Mouse (Mus musculus): ENCODE results near the gene Cog7. TPM values are rescaled to one million over a fixed set of nuclear protein-coding genes. Genes with fewer than 3 reads are reported as not detected.

The Cog7 gene
- polyA plus RNA-seq, 1 experiment from 2014 or later = 17.3 TPM

- H3K4me3 ChIP-seq = no peak overlapping the region
- H3K36me3 ChIP-seq = peaks cover 96% of the 10 kb centered on the region
- peaks cover 7% of the 10 kb centered on the region; the same call in 1 of the 2 replicates for H3K9me3 ChIP-seq
- H3K27ac ChIP-seq (replicated peaks) = no peak overlapping the region
- WGBS = 78% methylated on average over 5 of the region's 5 CpGs
- no peak overlapping the region for H3K4me2 ChIP-seq
- H3K27me3 ChIP-seq (replicated peaks) = no peaks in the 10 kb centered on the region
- no peak for ATAC-seq (ENCODE audit: extremely low read depth, insufficient number of reproducible peaks, low FRiP score, low TSS enrichment)
- H3K4me1 ChIP-seq = no peaks in the 10 kb centered on the region
- H3K9ac ChIP-seq = no peak overlapping the region
Measured at GRCm38 (mm10) chr7:121995961-121996360, 14.4 kb upstream of the Cog7 start.

GRCm38 (mm10) chr7:121975031-121975430, 6.5 kb downstream of the Cog7 start:
- ATAC-seq (ENCODE audit: extremely low read depth, insufficient number of reproducible peaks, low FRiP score, low TSS enrichment) = no peak
- Histone ChIP-seq H3K4me3 (no peak overlapping the region), H3K9me3 (no peaks in the 10 kb centered on the region), H3K27ac (replicated peaks) (no peak overlapping the region), H3K9ac (no peak overlapping the region), H3K27me3 (replicated peaks) (no peaks in the 10 kb centered on the region), H3K36me3 (peaks cover 38% of the 10 kb centered on the region), H3K4me1 (no peaks in the 10 kb centered on the region), H3K4me2 (no peak overlapping the region)
- 51% methylated on average over 4 of the region's 4 CpGs for WGBS

- Histone ChIP-seq H3K4me2 (no peak overlapping the region), H3K9ac (no peak overlapping the region), H3K9me3 (no peaks in the 10 kb centered on the region), H3K4me1 (no peaks in the 10 kb centered on the region), H3K27me3 (replicated peaks) (no peaks in the 10 kb centered on the region), H3K27ac (replicated peaks) (no peak overlapping the region), H3K4me3 (no peak overlapping the region), H3K36me3 (peaks cover 33% of the 10 kb centered on the region)
- WGBS = 88% methylated on average over 3 of the region's 3 CpGs
- no peak for ATAC-seq (ENCODE audit: extremely low read depth, insufficient number of reproducible peaks, low FRiP score, low TSS enrichment)
Measured at GRCm38 (mm10) chr7:121971698-121972097, 9.8 kb downstream of the Cog7 start.

GRCm38 (mm10) chr7:121970250-121970649, 11.3 kb downstream of the Cog7 start:
- H3K4me1 ChIP-seq = no peaks in the 10 kb centered on the region
- no peak overlapping the region for H3K4me3 ChIP-seq
- no peak overlapping the region for H3K27ac ChIP-seq (replicated peaks)
- 68% methylated on average over 9 of the region's 9 CpGs for WGBS
- ATAC-seq (ENCODE audit: extremely low read depth, insufficient number of reproducible peaks, low FRiP score, low TSS enrichment) = no peak
- H3K36me3 ChIP-seq = peaks cover 34% of the 10 kb centered on the region
- H3K9me3 ChIP-seq = no peaks in the 10 kb centered on the region
- no peaks in the 10 kb centered on the region for H3K27me3 ChIP-seq (replicated peaks)
- H3K9ac ChIP-seq = no peak overlapping the region
- no peak overlapping the region for H3K4me2 ChIP-seq

- WGBS = 71% methylated on average over 9 of the region's 9 CpGs
Measured at GRCm38 (mm10) chr7:121968816-121969215, 12.7 kb downstream of the Cog7 start.

GRCm38 (mm10) chr7:121968242-121968641, 13.3 kb downstream of the Cog7 start:
- Histone ChIP-seq H3K4me2 (no peak overlapping the region), H3K9ac (no peak overlapping the region), H3K27me3 (replicated peaks) (no peaks in the 10 kb centered on the region), H3K27ac (replicated peaks) (no peak overlapping the region), H3K4me1 (peaks cover 3% of the 10 kb centered on the region; the same call in 1 of the 2 replicates), H3K36me3 (peaks cover 39% of the 10 kb centered on the region), H3K4me3 (no peak overlapping the region), H3K9me3 (no peaks in the 10 kb centered on the region)
- no peak for ATAC-seq (ENCODE audit: extremely low read depth, insufficient number of reproducible peaks, low FRiP score, low TSS enrichment)
- WGBS = 21% methylated on average over 8 of the region's 8 CpGs

More at GRCm38 (mm10) chr7:121968816-121969215, 12.7 kb downstream of the Cog7 start:
- H3K4me1 ChIP-seq = no peaks in the 10 kb centered on the region
- no peak overlapping the region for H3K27ac ChIP-seq (replicated peaks)
- no peak overlapping the region for H3K4me2 ChIP-seq
- peaks cover 40% of the 10 kb centered on the region for H3K36me3 ChIP-seq
- no peak overlapping the region for H3K9ac ChIP-seq
- H3K9me3 ChIP-seq = no peaks in the 10 kb centered on the region
- no peak overlapping the region for H3K4me3 ChIP-seq
- no peak for ATAC-seq (ENCODE audit: extremely low read depth, insufficient number of reproducible peaks, low FRiP score, low TSS enrichment)
- H3K27me3 ChIP-seq (replicated peaks) = no peaks in the 10 kb centered on the region

- 82% methylated on average over 7 of the region's 7 CpGs for WGBS
- Histone ChIP-seq H3K4me3 (no peak overlapping the region), H3K9ac (no peak overlapping the region), H3K36me3 (peaks cover 49% of the 10 kb centered on the region), H3K27ac (replicated peaks) (no peak overlapping the region), H3K4me2 (no peak overlapping the region), H3K4me1 (peaks cover 3% of the 10 kb centered on the region; the same call in 1 of the 2 replicates), H3K9me3 (no peaks in the 10 kb centered on the region), H3K27me3 (replicated peaks) (no peaks in the 10 kb centered on the region)
- ATAC-seq (ENCODE audit: extremely low read depth, insufficient number of reproducible peaks, low FRiP score, low TSS enrichment) = no peak
Measured at GRCm38 (mm10) chr7:121966169-121966568, 15.3 kb downstream of the Cog7 start.

GRCm38 (mm10) chr7:121963883-121964398, 17.6 kb downstream of the Cog7 start:
- no peak for ATAC-seq (ENCODE audit: extremely low read depth, insufficient number of reproducible peaks, low FRiP score, low TSS enrichment)
- WGBS = 58% methylated on average over 6 of the region's 6 CpGs
- Histone ChIP-seq H3K9me3 (no peaks in the 10 kb centered on the region), H3K36me3 (peaks cover 44% of the 10 kb centered on the region), H3K9ac (no peak overlapping the region), H3K4me2 (no peak overlapping the region), H3K27ac (replicated peaks) (no peak overlapping the region), H3K4me1 (peaks cover 3% of the 10 kb centered on the region; the same call in 1 of the 2 replicates), H3K27me3 (replicated peaks) (no peaks in the 10 kb centered on the region), H3K4me3 (no peak overlapping the region)

- no peaks in the 10 kb centered on the region for H3K9me3 ChIP-seq
- no peak overlapping the region for H3K27ac ChIP-seq (replicated peaks)
- no peak overlapping the region for H3K4me2 ChIP-seq
- WGBS = 63% methylated on average over 3 of the region's 3 CpGs
- H3K27me3 ChIP-seq (replicated peaks) = no peaks in the 10 kb centered on the region
- no peak overlapping the region for H3K9ac ChIP-seq
- peaks cover 3% of the 10 kb centered on the region; the same call in 1 of the 2 replicates for H3K4me1 ChIP-seq
- no peak overlapping the region for H3K4me3 ChIP-seq
- no peak for ATAC-seq (ENCODE audit: extremely low read depth, insufficient number of reproducible peaks, low FRiP score, low TSS enrichment)
- H3K36me3 ChIP-seq = peaks cover 44% of the 10 kb centered on the region
Measured at GRCm38 (mm10) chr7:121962571-121962959, 18.9 kb downstream of the Cog7 start.

- ATAC-seq (ENCODE audit: extremely low read depth, insufficient number of reproducible peaks, low FRiP score, low TSS enrichment) = no peak
- H3K4me3 ChIP-seq = no peak overlapping the region
- H3K9ac ChIP-seq = no peak overlapping the region
- peaks cover 3% of the 10 kb centered on the region; the same call in 1 of the 2 replicates for H3K4me1 ChIP-seq
- H3K4me2 ChIP-seq = no peak overlapping the region
- peaks cover 44% of the 10 kb centered on the region for H3K36me3 ChIP-seq
- H3K27me3 ChIP-seq (replicated peaks) = no peaks in the 10 kb centered on the region
- H3K27ac ChIP-seq (replicated peaks) = no peak overlapping the region
- H3K9me3 ChIP-seq = no peaks in the 10 kb centered on the region
- WGBS = 70% methylated on average over 7 of the region's 7 CpGs
Measured at GRCm38 (mm10) chr7:121961913-121962570, 19.5 kb downstream of the Cog7 start.

GRCm38 (mm10) chr7:121955802-121956201, 25.7 kb downstream of the Cog7 start:
- Histone ChIP-seq H3K36me3 (peaks cover 36% of the 10 kb centered on the region), H3K4me1 (no peaks in the 10 kb centered on the region), H3K27ac (replicated peaks) (no peak overlapping the region), H3K9ac (no peak overlapping the region), H3K4me3 (no peak overlapping the region), H3K9me3 (no peaks in the 10 kb centered on the region), H3K27me3 (replicated peaks) (no peaks in the 10 kb centered on the region), H3K4me2 (no peak overlapping the region)
- WGBS = 83% methylated on average over 12 of the region's 12 CpGs
- ATAC-seq (ENCODE audit: extremely low read depth, insufficient number of reproducible peaks, low FRiP score, low TSS enrichment) = no peak

Data from heart, embryonic 13.5 days (tissue).